Mouse (Mus musculus) left cerebral cortex, adult 2 months (tissue): ENCODE measurements at regions not wholly inside any gene's neighbourhood (a gene's known extent, or its start where the extent isn't known, plus 50 kb on each side); places are given as distances from the start of the nearest gene placed in this dataset.

ENCODE experiments used
- DNase-seq, 2 experiments: peaks; one replicate each; pipeline ENCODE4 v3.0.0; 2021 to 2022; ENCODE audit warnings: low spot score in 2 of 2, mixed read lengths in 1 of 2; ENCODE audit errors: extremely low spot score in 1 of 2
- H3K27ac ChIP-seq: fragments of 200-600 bp; 2 replicates; pipeline ENCODE4 v1.8.1; 2022
- H3K4me3 ChIP-seq: fragments of 200-600 bp; 2 replicates; pipeline ENCODE4 v1.8.1; 2022
- CTCF ChIP-seq: fragments of 200-600 bp; IDR thresholded peaks from 2 replicates; pipeline ENCODE4 v1.8.1; 2022; ENCODE audit warnings: antibody characterized with exemption, mild to moderate bottlenecking, moderate library complexity
- intact Hi-C: fragments of 180-260 bp; cut with DNase I; formaldehyde crosslinking; loops from one replicate; pipeline ENCODE4 v1.15.1; 2025

GRCm38 (mm10) chr14:62170385-62170784, 122.0 kb upstream of the Rnaseh2b start:
- intact Hi-C loops: loop anchor here (5.0 kb wide), 1 partner anchor 488 kb away; no protein-coding TSS in a partner anchor
- no peak for DNase-seq
- no peak overlapping the region for H3K4me3 ChIP-seq
- H3K27ac ChIP-seq: no peak overlapping the region
- no peak for TF ChIP-seq CTCF

GRCm38 (mm10) chr14:62171256-62172047, 120.9 kb upstream of the Rnaseh2b start:
- no peak for DNase-seq
- no peak overlapping the region for H3K27ac ChIP-seq
- TF ChIP-seq CTCF: no peak
- intact Hi-C loops: loop anchor here (5.0 kb wide), 1 partner anchor 489 kb away; no protein-coding TSS in a partner anchor
- no peak overlapping the region for H3K4me3 ChIP-seq

GRCm38 (mm10) chr14:62173835-62174530, 118.4 kb upstream of the Rnaseh2b start:
- peak; percentile 49 to 52 for DNase-seq
- intact Hi-C loops: loop anchor here (5.0 kb wide), 1 partner anchor 492 kb away; no protein-coding TSS in a partner anchor
- Histone ChIP-seq H3K4me3 (no peak overlapping the region), H3K27ac (peak overlapping the region; percentile 51; the same call in 1 of the 2 replicates)
- TF ChIP-seq CTCF: no peak; the same call in 1 of the 2 replicates

GRCm38 (mm10) chr14:62175384-62176048, 116.9 kb upstream of the Rnaseh2b start:
- Histone ChIP-seq H3K27ac (no peak overlapping the region), H3K4me3 (no peak overlapping the region)
- TF ChIP-seq CTCF: no peak
- intact Hi-C loops: no loop called here
- DNase-seq: no peak

- intact Hi-C loops: no loop called here
- DNase-seq: no peak
- Histone ChIP-seq H3K4me3 (no peak overlapping the region), H3K27ac (no peak overlapping the region)
- no peak for TF ChIP-seq CTCF
These were observed 114.9 kb upstream of the Rnaseh2b start for GRCm38 (mm10) chr14:62177509-62177908.

- Histone ChIP-seq H3K4me3 (no peak overlapping the region), H3K27ac (peak overlapping the region; percentile 41)
- DNase-seq: no peak
- intact Hi-C loops: loop anchor here (5.0 kb wide), 1 partner anchor 430 kb away; no protein-coding TSS in a partner anchor
- TF ChIP-seq CTCF: no peak
These were observed 105.0 kb upstream of the Rnaseh2b start for GRCm38 (mm10) chr14:62187360-62187759.

GRCm38 (mm10) chr14:62188147-62188885, 104.1 kb upstream of the Rnaseh2b start:
- intact Hi-C loops: loop anchor here (1.0 to 5.0 kb wide), 3 partner anchors 22 to 431 kb away; no protein-coding TSS in a partner anchor
- Histone ChIP-seq H3K27ac (peak overlapping the region; percentile 74), H3K4me3 (no peak overlapping the region)
- no peak for DNase-seq
- TF ChIP-seq CTCF: no peak

GRCm38 (mm10) chr14:62191624-62192023, 100.8 kb upstream of the Rnaseh2b start:
- TF ChIP-seq CTCF: no peak
- no peak overlapping the region for H3K27ac ChIP-seq
- H3K4me3 ChIP-seq: no peak overlapping the region
- intact Hi-C loops: no loop called here
- DNase-seq: no peak

GRCm38 (mm10) chr14:62192814-62193213, 99.6 kb upstream of the Rnaseh2b start:
- intact Hi-C loops: no loop called here
- no peak for TF ChIP-seq CTCF
- no peak overlapping the region for H3K4me3 ChIP-seq
- DNase-seq: no peak
- H3K27ac ChIP-seq: no peak overlapping the region

GRCm38 (mm10) chr14:62193371-62193770, 99.0 kb upstream of the Rnaseh2b start:
- Histone ChIP-seq H3K4me3 (no peak overlapping the region), H3K27ac (no peak overlapping the region)
- intact Hi-C loops: no loop called here
- no peak for DNase-seq
- TF ChIP-seq CTCF: no peak

GRCm38 (mm10) chr14:62196776-62197175, 95.6 kb upstream of the Rnaseh2b start:
- DNase-seq: no peak
- H3K27ac ChIP-seq: no peak overlapping the region
- H3K4me3 ChIP-seq: no peak overlapping the region
- intact Hi-C loops: no loop called here
- no peak for TF ChIP-seq CTCF
